ENCODE assay signal across 18 mouse cellular contexts in the genomic region with DNA sequence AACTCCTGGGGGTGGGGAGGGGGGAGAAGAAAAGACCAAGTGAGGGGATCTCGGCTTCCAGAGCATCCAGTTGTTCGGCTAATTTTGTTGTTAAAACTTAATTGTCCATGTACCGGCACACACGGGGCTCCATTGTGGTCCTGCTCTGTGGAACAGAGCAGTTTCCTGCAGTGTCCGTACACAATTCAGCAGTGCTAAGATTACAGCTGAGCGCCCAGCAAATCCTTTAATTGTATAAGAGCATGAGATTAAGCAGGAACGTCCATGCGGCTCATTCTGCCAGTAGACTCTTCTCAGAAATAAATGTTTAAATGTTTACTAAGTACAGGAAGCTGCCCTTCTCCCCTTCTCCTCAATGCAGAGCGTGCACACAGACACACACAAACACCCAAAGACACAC. TPM values are rescaled to one million over a fixed set of nuclear protein-coding genes. Genes with fewer than 3 reads are reported as not detected.
DNase-seq lines count a peak whose midpoint lies in the region; ATAC-seq and TF ChIP-seq lines count a peak whose summit lies in the region.
"Had no signal": no experiment of that assay in that cellular context is flagged by ENCODE, and none has a peak within 500 bp of the region (broad histone marks: within the 10 kb centered on the region; RNA-seq: fewer than 3 reads in every experiment).

No protein-coding gene starts in this region.

- ATAC-seq in heart, embryonic 12.5 days (ENCODE audit: insufficient number of reproducible peaks, low FRiP score): no peak
- no peak for ATAC-seq in limb, embryonic 12.5 days (ENCODE audit: insufficient number of reproducible peaks, insufficient read depth, low FRiP score, low TSS enrichment, low read depth)

- no peaks in the 10 kb centered on the region for H3K9me3 ChIP-seq in heart, embryonic 12.5 days (replicated peaks)
- H3K9me3 ChIP-seq in limb, embryonic 12.5 days: no peaks in the 10 kb centered on the region
- H3K9me3 ChIP-seq in limb, embryonic 10.5 days (replicated peaks): no peaks in the 10 kb centered on the region
- H3K9me3 ChIP-seq in embryonic facial prominence, embryonic 10.5 days: no peaks in the 10 kb centered on the region
- H3K9me3 ChIP-seq: G1E; hindbrain, embryonic 15.5 days; lung, embryonic 15.5 days; megakaryocyte, embryonic 14.5 days had no signal

- 49% methylated on average over 9 of the region's 9 CpGs for WGBS in heart, embryonic 12.5 days
- 30% methylated on average over 9 of the region's 9 CpGs for WGBS in limb, embryonic 12.5 days
- WGBS in limb, embryonic 10.5 days: 52% methylated on average over 9 of the region's 9 CpGs
- 15% methylated on average over 9 of the region's 9 CpGs for WGBS in embryonic facial prominence, embryonic 10.5 days
- WGBS in cerebellum, adult 2 months: 66% methylated on average over 9 of the region's 9 CpGs

- no peak for TF ChIP-seq POLR2A in cerebellum, adult 2 months (IDR thresholded peaks at IDR 0.05; ENCODE audit: borderline replicate concordance, insufficient read depth, low read length)

- DNase-seq in heart, adult 11 months: no peak
- DNase-seq in limb, embryonic 10.5 days (ENCODE audit: low spot score): no peak
- peak; percentile 34 for DNase-seq in embryonic facial prominence, embryonic 10.5 days (ENCODE audit: low spot score)
- peak; percentile 57 for DNase-seq in retina, postnatal 7 days (ENCODE audit: low read depth, low spot score)
- no peak for DNase-seq in thymus, postnatal 14 days
- no peak for DNase-seq in cerebellum, adult 2 months
- DNase-seq: B cell, adult 2 months; cerebellum, adult 18-20 months; gastrocnemius, adult 2 months; right cerebral cortex, adult 18-20 months; thymus, adult 2 months had no signal

- H3K36me3 ChIP-seq in heart, embryonic 12.5 days: no peaks in the 10 kb centered on the region
- no peaks in the 10 kb centered on the region for H3K36me3 ChIP-seq in limb, embryonic 12.5 days
- no peaks in the 10 kb centered on the region for H3K36me3 ChIP-seq in limb, embryonic 10.5 days
- no peaks in the 10 kb centered on the region for H3K36me3 ChIP-seq in embryonic facial prominence, embryonic 10.5 days (replicated peaks)
- H3K36me3 ChIP-seq: G1E; hindbrain, embryonic 15.5 days; lung, embryonic 15.5 days had no signal

- H3K27ac ChIP-seq in heart, embryonic 12.5 days (ENCODE audit: poor library complexity, severe bottlenecking): no peak overlapping the region
- 0 out of 2 replicates have a peak overlapping the region, but pooled peaks have one; percentile 7 for H3K27ac ChIP-seq in limb, embryonic 12.5 days
- no peak overlapping the region for H3K27ac ChIP-seq in limb, embryonic 10.5 days
- H3K27ac ChIP-seq in embryonic facial prominence, embryonic 10.5 days (replicated peaks): no peak overlapping the region; the same call in 1 of the 2 replicates
- H3K27ac ChIP-seq in cerebellum, adult 2 months (ENCODE audit: insufficient read depth, low read length): no peak overlapping the region
- H3K27ac ChIP-seq: gastrocnemius, adult 2 months; hindbrain, embryonic 15.5 days; lung, embryonic 15.5 days had no signal

- peak overlapping the region; percentile 40; the same call in 1 of the 2 replicates for H3K4me2 ChIP-seq in heart, embryonic 12.5 days
- H3K4me2 ChIP-seq in limb, embryonic 12.5 days: no peak overlapping the region; the same call in 1 of the 2 replicates
- H3K4me2 ChIP-seq: hindbrain, embryonic 15.5 days; lung, embryonic 15.5 days had no signal

- 0 out of 2 replicates have a peak, but pooled peaks cover 3% of the 10 kb centered on the region for H3K27me3 ChIP-seq in heart, embryonic 12.5 days (replicated peaks)
- peaks cover 30% of the 10 kb centered on the region for H3K27me3 ChIP-seq in limb, embryonic 12.5 days
- peaks cover 5% of the 10 kb centered on the region; the same call in 1 of the 2 replicates for H3K27me3 ChIP-seq in limb, embryonic 10.5 days (ENCODE audit: low read depth, poor library complexity, severe bottlenecking)
- peaks cover 50% of the 10 kb centered on the region for H3K27me3 ChIP-seq in embryonic facial prominence, embryonic 10.5 days (replicated peaks; ENCODE audit: low read depth, poor library complexity, severe bottlenecking)
- H3K27me3 ChIP-seq in cerebellum, adult 2 months (ENCODE audit: control insufficient read depth, insufficient read depth, low read length): no peaks in the 10 kb centered on the region
- H3K27me3 ChIP-seq: lung, embryonic 15.5 days had no signal

- no peak overlapping the region for H3K9ac ChIP-seq in heart, embryonic 12.5 days
- no peak overlapping the region for H3K9ac ChIP-seq in limb, embryonic 12.5 days (replicated peaks)
- H3K9ac ChIP-seq: hindbrain, embryonic 15.5 days; lung, embryonic 15.5 days had no signal

- TF ChIP-seq CTCF in cerebellum, adult 2 months (IDR thresholded peaks at IDR 0.05; ENCODE audit: borderline replicate concordance, insufficient read depth, low read depth, low read length): no peak

- no peaks in the 10 kb centered on the region; the same call in 1 of the 2 replicates for H3K4me1 ChIP-seq in heart, embryonic 12.5 days (replicated peaks)
- H3K4me1 ChIP-seq in limb, embryonic 12.5 days (replicated peaks): peaks cover 26% of the 10 kb centered on the region
- H3K4me1 ChIP-seq in limb, embryonic 10.5 days: peaks cover 25% of the 10 kb centered on the region
- peaks cover 37% of the 10 kb centered on the region for H3K4me1 ChIP-seq in embryonic facial prominence, embryonic 10.5 days
- H3K4me1 ChIP-seq in cerebellum, adult 2 months (ENCODE audit: control insufficient read depth, insufficient read depth, low read length): no peaks in the 10 kb centered on the region
- H3K4me1 ChIP-seq: lung, embryonic 15.5 days had no signal

- H3K4me3 ChIP-seq in heart, embryonic 12.5 days: no peak overlapping the region
- H3K4me3 ChIP-seq in limb, embryonic 12.5 days (replicated peaks): no peak overlapping the region
- H3K4me3 ChIP-seq in limb, embryonic 10.5 days: no peak overlapping the region
- H3K4me3 ChIP-seq in embryonic facial prominence, embryonic 10.5 days: no peak overlapping the region; the same call in 1 of the 2 replicates
- no peak overlapping the region for H3K4me3 ChIP-seq in cerebellum, adult 2 months (replicated peaks; ENCODE audit: insufficient read depth, low read depth, low read length)
- H3K4me3 ChIP-seq: gastrocnemius, adult 2 months; hindbrain, embryonic 15.5 days; lung, embryonic 15.5 days; megakaryocyte, embryonic 14.5 days had no signal

RNA-seq across cellular contexts. Expression of gene Hspa12a, which starts 38.1 kb away (rescaled TPM):
- 10.5 and 10.8 TPM in 2 replicates for polyA plus RNA-seq in heart, embryonic 12.5 days (2016; fragmentation: Nextera tagmentation; extraction: Ambion mirVana)
- 4.8 and 5.1 TPM in 2 replicates for polyA plus RNA-seq in limb, embryonic 12.5 days (2016; fragmentation: Nextera tagmentation; extraction: Ambion mirVana)
- 3.1 and 3.6 TPM in 2 replicates for polyA plus RNA-seq in limb, embryonic 10.5 days (2016; fragmentation: Nextera tagmentation; extraction: Ambion mirVana)
- polyA plus RNA-seq in embryonic facial prominence, embryonic 10.5 days (2016; fragmentation: Nextera tagmentation; extraction: Ambion mirVana): 8.1 TPM in 2 replicates
- 102 and 103 TPM in 2 replicates for polyA plus RNA-seq in cerebellum, adult 2 months (2012; rRNA removed)
- polyA plus RNA-seq: G1E had no signal

RNA-seq across cellular contexts. Expression of gene Eno4, which starts 38.3 kb away (rescaled TPM):
- 0.10 and 0.27 TPM in 2 replicates for polyA plus RNA-seq in heart, embryonic 12.5 days (2016; fragmentation: Nextera tagmentation; extraction: Ambion mirVana)
- polyA plus RNA-seq in limb, embryonic 12.5 days (2016; fragmentation: Nextera tagmentation; extraction: Ambion mirVana): 0.46 and 0.90 TPM in 2 replicates
- 0.51 and 0.79 TPM in 2 replicates for polyA plus RNA-seq in limb, embryonic 10.5 days (2016; fragmentation: Nextera tagmentation; extraction: Ambion mirVana)
- 1.1 TPM in 2 replicates for polyA plus RNA-seq in embryonic facial prominence, embryonic 10.5 days (2016; fragmentation: Nextera tagmentation; extraction: Ambion mirVana)
- 1.9 and 2.1 TPM in 2 replicates for polyA plus RNA-seq in cerebellum, adult 2 months (2012; rRNA removed)
- polyA plus RNA-seq: liver, adult 2 months had no signal

Comparison
In these comparisons a context has a peak if more than half of its experiments do, and no peak if none do; other contexts are left out.
1. DNase-seq: peak in embryonic facial prominence, embryonic 10.5 days (single experiment) and retina, postnatal 7 days (single experiment); none in heart, adult 11 months (single experiment), limb, embryonic 10.5 days (single experiment), thymus, postnatal 14 days (single experiment) and cerebellum, adult 2 months (0 of 2).